Mouse (Mus musculus) brain, embryonic 14.5 days (tissue): Measurements from ENCODE around the gene Pdk2. TPM values are rescaled to one million over a fixed set of nuclear protein-coding genes. Genes with fewer than 3 reads are reported as not detected.

ENCODE experiments used
- DNase-seq: peaks from one replicate; pipeline ENCODE4 v3.0.0-alpha.2; 2011; ENCODE audit warnings: low read depth
- CTCF ChIP-seq: fragments of 200-500 bp; IDR thresholded peaks from 2 replicates; pipeline ENCODE4 v1.5.1; 2012; ENCODE audit warnings: inconsistent platforms, mild to moderate bottlenecking, moderate library complexity, borderline replicate concordance; ENCODE audit not compliant: insufficient read depth, insufficient read length; ENCODE audit errors: extremely low read depth
- POLR2A ChIP-seq: fragments of 200-500 bp; IDR thresholded peaks from 2 replicates; pipeline ENCODE4 v1.6.1; 2012; ENCODE audit warnings: mild to moderate bottlenecking, inconsistent platforms, borderline replicate concordance; ENCODE audit not compliant: poor library complexity, insufficient read depth, insufficient read length, severe bottlenecking; ENCODE audit errors: extremely low read depth
- polyA plus RNA-seq: library from polyadenylated mRNA; depleted of rRNA; stranded (reverse); fragments of >200 nt; gene quantifications from 2 replicates; pipeline ENCODE4 v1.2.3, GENCODE M21; 2012

Gene Pdk2
- polyA plus RNA-seq, 1 experiment = 26.1 TPM

GRCm38 (mm10) chr11:94992480-94992753 lies 48.7 kb downstream of the Pdk2 start:
- TF ChIP-seq CTCF (no peak), POLR2A (no peak)
- no peak for DNase-seq

- DNase-seq = peak; percentile 58
Observed at GRCm38 (mm10) chr11:94991641-94992479, 49.3 kb downstream of the Pdk2 start.

GRCm38 (mm10) chr11:94990749-94991577 lies 50.2 kb downstream of the Pdk2 start, which contains the start of gene Ppp1r9b:
TSS of gene Ppp1r9b (plus strand) at chr11:94991035.
- TF ChIP-seq CTCF (peak; percentile 75), POLR2A (peak; percentile 25; the same call in 1 of the 2 replicates)

More at GRCm38 (mm10) chr11:94991641-94992479, 49.3 kb downstream of the Pdk2 start:
- no peak for TF ChIP-seq CTCF
- no peak for TF ChIP-seq POLR2A

GRCm38 (mm10) chr11:94990102-94990748 lies 50.9 kb downstream of the Pdk2 start:
- no peak for TF ChIP-seq CTCF
- DNase-seq = no peak

More at GRCm38 (mm10) chr11:94990749-94991577, 50.2 kb downstream of the Pdk2 start, which contains the start of gene Ppp1r9b:
- DNase-seq = peak; percentile 96

GRCm38 (mm10) chr11:94989562-94990017 lies 51.6 kb downstream of the Pdk2 start:
- peak; percentile 32; the same call in 1 of the 2 replicates for TF ChIP-seq CTCF
- TF ChIP-seq POLR2A = peak; percentile 27; the same call in 1 of the 2 replicates
- DNase-seq = peak; percentile 97

- DNase-seq = no peak
- TF ChIP-seq CTCF (no peak), POLR2A (no peak)
Observed at GRCm38 (mm10) chr11:94988780-94989561, 52.2 kb downstream of the Pdk2 start.

GRCm38 (mm10) chr11:94987851-94988250 lies 53.3 kb downstream of the Pdk2 start:
- no peak for TF ChIP-seq POLR2A
- no peak for TF ChIP-seq CTCF
- no peak for DNase-seq

GRCm38 (mm10) chr11:94987341-94987740 lies 53.8 kb downstream of the Pdk2 start:
- TF ChIP-seq POLR2A (no peak), CTCF (no peak)
- no peak for DNase-seq

GRCm38 (mm10) chr11:94986435-94986834 lies 54.7 kb downstream of the Pdk2 start:
- DNase-seq = no peak
- TF ChIP-seq CTCF = no peak
- TF ChIP-seq POLR2A = no peak

- DNase-seq = no peak
- no peak for TF ChIP-seq POLR2A
- TF ChIP-seq CTCF = no peak
Observed at GRCm38 (mm10) chr11:94985822-94986221, 55.3 kb downstream of the Pdk2 start.
